Mouse (Mus musculus) adipose tissue, adult 10 weeks (tissue): Measurements from ENCODE around the gene Tmem117. TPM values are rescaled to one million over a fixed set of nuclear protein-coding genes. Genes with fewer than 3 reads are reported as not detected.

Source experiments
- polyA plus RNA-seq: library from polyadenylated mRNA; stranded (reverse); fragments of 350-450 nt; fragmentation: Illumina TruSeq; extraction: RNeasy Lipid Tissue Mini Kit (QIAGEN cat#74804); gene quantifications from one replicate; pipeline ENCODE4 v1.2.3, GENCODE M21; 2014; ENCODE audit warnings: low read depth, low replicate concordance

The Tmem117 gene
- polyA plus RNA-seq: 3.9 TPM

GRCm38 (mm10) chr15:94628830-94629601 lies at the start of gene Tmem117:
Gene Tmem117 (plus strand): TSS chr15:94629232.

GRCm38 (mm10) chr15:94589219-94590075 lies 39.6 kb upstream of the Tmem117 start, which contains the start of gene Twf1:
Gene Twf1 (minus strand): TSS chr15:94589889.

Other genes with a start within 250 kb of the Tmem117 start
- 0.19 TPM for gene Adamts20, start 163.8 kb upstream of the Tmem117 start, polyA plus RNA-seq
- gene Pus7l, start 85.7 kb upstream of the Tmem117 start, polyA plus RNA-seq: 2.7 TPM
- gene Irak4, start 85.6 kb upstream of the Tmem117 start, polyA plus RNA-seq: 9.1 TPM
- 57.1 TPM for gene Twf1, start 39.3 kb upstream of the Tmem117 start, polyA plus RNA-seq